Mouse (Mus musculus) T-helper 17 cell (primary cell): ENCODE measurements around the gene Dab1.

Experiments used
- in situ Hi-C, 2 experiments: fragments of 300-600 bp; cut with MboI, MseI; formaldehyde crosslinking; loops; 1 replicate in 1 of 2; 2 replicates in 1 of 2; pipeline ENCODE4 v1.15.1; 2025; ENCODE audit warnings: high pct_unique_total_duplicates in 2 of 2

Gene Dab1

DNA sequence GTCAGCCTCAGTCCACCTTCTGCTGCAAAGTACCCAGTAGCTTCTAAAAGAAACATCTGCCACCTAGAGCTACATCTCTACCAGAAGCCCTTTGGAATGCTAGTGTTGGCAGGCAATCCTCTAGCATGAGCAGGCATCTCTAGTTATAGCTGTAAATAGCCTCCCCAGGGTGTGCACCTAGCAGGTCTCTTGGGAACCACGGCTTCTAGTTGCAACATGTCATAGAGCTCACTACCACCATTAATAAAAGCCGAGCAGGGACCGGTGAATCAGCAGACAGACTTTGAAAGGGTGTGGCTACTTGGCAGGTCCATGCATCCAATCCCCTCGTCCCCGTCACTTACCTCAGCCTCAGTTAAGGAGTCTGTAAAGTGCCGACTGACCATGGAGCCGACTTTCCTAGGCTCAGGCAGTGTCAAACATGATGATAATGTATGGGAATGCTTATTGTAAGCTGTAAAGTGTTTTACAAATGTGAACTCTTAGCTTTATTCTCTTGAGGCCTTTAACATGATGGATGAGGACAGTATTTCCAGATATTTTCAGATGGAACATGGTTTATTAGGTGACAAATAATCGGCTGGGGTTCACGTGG is 1095.9 kb downstream of the Dab1 start:
- in situ Hi-C loops: no loop called here

- in situ Hi-C loops: no loop called here
Observed at GRCm38 (mm10) chr4:104715857-104716256, 1096.7 kb downstream of the Dab1 start.

DNA sequence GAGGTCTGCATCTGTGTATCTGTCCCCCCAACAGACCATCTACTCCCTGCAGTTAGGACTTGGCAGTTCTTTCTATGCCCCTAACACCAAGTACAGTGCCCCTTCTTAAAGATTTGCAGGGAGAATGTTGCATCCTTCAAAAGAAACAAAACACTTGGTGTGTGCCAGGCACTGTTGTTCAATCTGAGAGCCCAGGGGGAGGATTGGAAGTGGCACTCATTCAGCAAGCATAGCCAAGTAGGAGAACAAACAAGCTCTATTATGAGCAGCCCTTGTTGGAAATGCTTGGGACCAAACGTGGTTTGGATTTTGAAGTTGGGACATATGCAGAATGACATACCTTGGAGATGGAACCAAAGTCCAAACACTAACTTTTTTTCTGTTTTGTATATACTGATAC is 1097.3 kb downstream of the Dab1 start:
- in situ Hi-C loops: no loop called here

DNA sequence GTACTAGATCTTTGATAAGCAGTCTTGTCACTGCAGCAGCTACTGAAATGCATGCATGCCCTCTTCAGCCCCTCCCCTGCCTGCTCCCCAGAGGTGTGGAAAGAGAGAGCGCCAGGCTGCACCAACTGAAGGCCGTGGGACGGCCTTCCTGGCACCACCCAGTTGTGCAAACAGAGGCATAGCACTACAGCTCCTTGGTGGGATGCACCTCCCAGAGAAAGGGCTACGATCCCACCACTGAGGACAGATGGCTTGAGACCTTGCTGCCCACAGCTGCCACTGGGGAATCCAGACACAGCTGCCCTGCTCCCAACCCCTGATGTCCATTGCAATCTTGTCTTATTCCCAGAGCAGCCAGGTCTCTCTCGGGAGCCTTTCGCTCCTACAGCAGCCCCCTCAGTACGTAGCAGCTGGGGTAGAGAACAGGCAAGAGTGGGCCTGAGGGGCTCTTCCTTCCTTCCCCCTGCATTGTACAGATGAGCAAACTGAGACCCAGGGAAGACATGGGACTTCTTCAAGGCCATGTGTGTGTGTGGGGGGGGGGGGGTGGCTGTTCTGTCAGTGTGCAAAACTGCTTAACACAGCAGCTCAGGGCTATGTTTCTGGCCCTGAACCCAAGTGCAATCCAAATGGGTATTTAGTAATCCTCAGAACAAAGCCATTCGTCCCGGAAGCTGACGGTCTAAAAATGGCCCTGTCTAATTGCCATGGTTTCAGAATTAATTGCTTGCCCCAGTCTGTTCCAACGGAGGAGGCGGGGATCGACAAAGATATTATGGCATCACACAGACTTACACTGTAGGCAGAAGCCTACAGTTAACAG is 1100.0 kb downstream of the Dab1 start:
- in situ Hi-C loops: no loop called here

- in situ Hi-C loops: no loop called here
Observed at GRCm38 (mm10) chr4:104723527-104724045, 1104.4 kb downstream of the Dab1 start.

- in situ Hi-C loops: no loop called here
Observed at GRCm38 (mm10) chr4:104724258-104724657, 1105.1 kb downstream of the Dab1 start.

- in situ Hi-C loops: no loop called here
Observed at GRCm38 (mm10) chr4:104725673-104726072, 1106.5 kb downstream of the Dab1 start.

GRCm38 (mm10) chr4:104729185-104729584 is 1110.0 kb downstream of the Dab1 start:
- in situ Hi-C loops: no loop called here

- in situ Hi-C loops: no loop called here
Observed at GRCm38 (mm10) chr4:104746500-104746899, 1127.3 kb downstream of the Dab1 start.

DNA sequence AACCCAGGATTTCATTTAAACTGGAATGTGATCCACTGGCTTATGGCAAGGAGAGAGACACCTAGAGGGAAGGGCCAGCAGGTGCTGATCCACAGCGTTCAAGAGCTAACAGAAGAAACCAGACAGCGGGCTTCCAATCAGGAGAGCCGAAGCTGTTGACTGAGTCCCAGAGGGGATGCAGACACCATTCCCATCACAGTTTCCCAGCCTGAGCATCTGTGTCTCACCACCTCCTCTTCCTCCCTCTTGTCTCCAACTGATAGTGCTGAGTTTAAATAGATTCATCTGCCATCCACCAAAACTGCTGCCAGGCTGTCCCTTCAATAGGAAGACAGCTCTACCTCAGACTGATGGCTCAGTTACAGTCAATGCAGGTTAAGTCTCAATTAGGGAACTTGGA is 1134.9 kb downstream of the Dab1 start:
- in situ Hi-C loops: no loop called here

DNA sequence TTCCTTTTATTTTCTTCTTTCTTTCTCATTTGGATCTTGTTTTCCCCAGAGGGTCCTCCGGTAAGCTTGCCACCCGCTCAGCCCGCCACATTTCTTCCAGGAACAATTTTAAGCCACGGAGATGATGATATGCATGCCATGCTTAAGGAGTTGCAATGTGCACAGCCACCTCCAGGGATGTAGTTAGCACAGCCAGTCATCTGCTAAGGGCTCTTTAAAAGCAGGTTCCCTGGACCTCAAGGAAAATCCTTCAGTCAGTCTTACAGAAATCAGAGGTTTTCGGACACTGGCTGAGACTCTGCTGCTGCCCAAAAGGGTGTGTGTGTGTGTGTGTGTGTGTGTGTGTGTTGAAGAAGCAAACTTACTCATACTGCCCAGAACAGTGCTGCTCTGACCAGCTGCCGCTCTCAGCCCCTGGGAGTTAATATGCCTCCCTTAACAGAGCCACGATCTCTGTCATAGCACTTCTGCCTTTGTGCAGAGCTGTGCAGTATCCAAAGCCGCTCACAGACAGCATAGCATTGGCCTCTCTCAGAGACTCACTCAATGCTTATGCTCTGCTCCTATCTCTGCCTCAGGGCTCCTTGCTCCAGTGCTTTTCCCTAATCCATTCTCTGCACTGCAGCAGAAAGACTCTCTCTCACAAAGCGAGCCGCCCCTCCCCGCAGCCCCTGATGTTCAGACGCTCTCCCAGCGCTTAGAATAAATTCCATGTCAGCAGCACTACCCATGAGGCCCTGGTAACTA is 1141.9 kb downstream of the Dab1 start:
- in situ Hi-C loops: no loop called here

GRCm38 (mm10) chr4:104766065-104766464 is 1146.9 kb downstream of the Dab1 start, which contains the start of gene C8b:
Gene C8b (plus strand): TSS chr4:104766317.
- in situ Hi-C loops: no loop called here

GRCm38 (mm10) chr4:104768190-104768589 is 1149.0 kb downstream of the Dab1 start:
- in situ Hi-C loops: no loop called here

DNA sequence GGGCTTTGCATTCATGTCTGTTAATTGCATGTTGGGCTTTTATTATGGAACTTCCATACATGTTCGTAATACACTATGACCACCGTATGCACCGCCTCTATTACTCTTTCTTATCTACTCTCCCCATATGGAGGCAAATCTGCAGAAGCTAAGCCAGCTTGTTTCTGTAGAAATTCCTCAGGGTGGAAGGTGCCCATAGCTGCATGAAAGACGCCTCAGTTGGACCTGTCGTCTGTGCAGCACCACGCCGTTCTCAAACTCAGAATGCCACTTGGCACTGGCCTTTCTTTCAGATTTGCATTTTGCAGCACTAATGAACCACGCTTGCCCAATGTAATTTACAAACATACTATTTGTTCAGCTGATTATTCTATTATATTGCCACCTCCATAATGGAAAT is 1150.4 kb downstream of the Dab1 start:
- in situ Hi-C loops: no loop called here

- in situ Hi-C loops: no loop called here
Observed at GRCm38 (mm10) chr4:104770331-104770730, 1151.2 kb downstream of the Dab1 start.

DNA sequence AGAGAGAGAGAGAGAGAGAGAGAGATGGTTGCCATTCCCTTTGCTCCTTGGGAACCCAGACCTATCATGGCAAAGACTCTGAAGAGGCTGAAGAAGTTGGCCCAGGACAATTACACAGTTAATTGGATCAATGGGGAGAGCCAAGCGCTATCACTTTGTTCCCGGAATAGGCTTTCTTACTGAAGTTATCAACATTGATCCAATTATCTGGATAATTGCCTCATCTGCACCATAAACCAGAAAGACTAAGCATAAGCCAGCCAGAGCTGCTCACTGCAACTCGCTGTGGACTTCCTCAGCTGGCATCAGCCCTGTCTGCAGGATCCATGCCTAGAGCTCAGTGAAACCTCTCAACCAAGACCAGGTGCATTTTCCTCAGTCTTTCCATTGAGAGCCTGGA is 1156.4 kb downstream of the Dab1 start:
- in situ Hi-C loops: no loop called here

- in situ Hi-C loops: no loop called here
Observed at GRCm38 (mm10) chr4:104779460-104779859, 1160.3 kb downstream of the Dab1 start.

DNA sequence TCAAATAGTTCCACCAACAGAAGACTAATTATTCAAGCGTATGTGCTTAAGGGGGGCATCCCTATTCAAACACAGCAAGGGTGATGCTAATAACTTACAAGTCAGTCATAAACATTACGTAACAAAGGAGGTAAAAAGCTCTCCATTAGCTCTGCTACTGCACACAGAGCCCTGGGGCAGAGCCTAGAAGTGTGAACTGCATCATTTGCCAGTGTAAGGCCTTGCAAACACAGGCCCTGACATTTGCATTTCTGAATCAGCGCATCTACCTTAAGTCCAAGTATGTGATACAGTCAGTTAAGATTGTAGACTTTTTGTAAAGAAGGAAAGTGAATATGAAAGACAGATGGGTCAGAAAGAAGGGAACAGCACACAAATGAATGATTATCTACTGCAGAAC is 1162.3 kb downstream of the Dab1 start:
- in situ Hi-C loops: no loop called here

DNA sequence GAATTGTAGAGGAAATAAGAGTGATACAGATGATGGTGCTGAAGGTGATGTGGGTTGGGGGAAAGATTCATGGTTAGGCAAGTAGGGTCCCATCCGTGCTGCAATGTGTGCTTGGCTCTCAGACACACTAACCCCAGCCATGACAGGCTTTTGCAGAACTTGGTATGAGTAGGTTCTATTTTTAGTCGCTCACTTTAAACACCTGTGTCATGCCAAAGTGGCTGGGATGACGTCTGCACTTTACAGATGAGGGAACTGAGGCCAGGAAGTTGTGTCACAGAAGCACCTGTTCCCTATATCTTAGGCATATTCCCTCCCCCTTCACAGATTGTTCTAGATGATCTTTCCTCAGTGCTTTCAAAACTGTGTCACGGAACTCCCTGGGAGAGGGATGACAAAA is 1163.2 kb downstream of the Dab1 start:
- in situ Hi-C loops: no loop called here

DNA sequence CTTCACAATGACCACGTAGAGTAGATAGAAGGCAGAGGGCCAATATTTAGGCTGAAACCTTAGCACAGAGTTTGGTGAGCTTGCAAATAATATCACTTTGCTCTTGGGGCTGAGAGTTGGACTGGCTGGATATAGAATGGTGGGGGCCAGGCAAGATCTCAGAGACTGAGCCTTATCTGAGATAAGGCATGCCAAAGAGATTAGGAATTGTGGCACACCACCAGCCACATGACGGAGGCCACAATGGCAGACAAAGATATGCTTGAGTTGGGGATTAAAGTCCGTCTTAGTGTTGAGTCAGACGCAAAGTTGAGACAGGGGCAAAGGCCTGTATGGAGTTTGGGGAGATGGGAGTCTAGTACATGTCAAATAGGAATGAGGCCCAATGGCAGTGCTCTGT is 1173.0 kb downstream of the Dab1 start:
- in situ Hi-C loops: no loop called here
